Mouse (Mus musculus) G1E (cell line): ENCODE results near the gene Lrrfip2.

ENCODE experiments used
- CTCF ChIP-seq: IDR thresholded peaks from 2 replicates; pipeline ENCODE4 v1.5.1; 2012; ENCODE audit warnings: low read depth, low read length, inconsistent platforms, mixed read lengths
- GATA1 ChIP-seq: IDR thresholded peaks from 2 replicates; pipeline ENCODE4 v1.6.1; 2012; ENCODE audit warnings: borderline replicate concordance, low read length, inconsistent platforms, mixed read lengths
- GATA2 ChIP-seq: IDR thresholded peaks from 2 replicates; pipeline ENCODE4 v1.6.1; 2012; ENCODE audit warnings: low read depth, low read length, inconsistent platforms, borderline replicate concordance
- POLR2AphosphoS5 ChIP-seq: IDR thresholded peaks from 2 replicates; pipeline ENCODE4 v1.6.1; 2012; ENCODE audit warnings: low read depth, low read length, inconsistent platforms; ENCODE audit not compliant: insufficient replicate concordance
- TAL1 ChIP-seq: conservative IDR thresholded peaks from 2 replicates; pipeline ENCODE4 v1.6.1; 2012; ENCODE audit warnings: low read depth, low read length, inconsistent platforms, mixed read lengths

GRCm38 (mm10) chr9:111092657-111093056 is 24.7 kb upstream of the Lrrfip2 start:
- TF ChIP-seq CTCF (no peak), TAL1 (no peak), GATA1 (no peak), GATA2 (no peak), POLR2AphosphoS5 (no peak)
